Mouse (Mus musculus): ENCODE data around the gene Unc5c.

Unc5c gene

DNA sequence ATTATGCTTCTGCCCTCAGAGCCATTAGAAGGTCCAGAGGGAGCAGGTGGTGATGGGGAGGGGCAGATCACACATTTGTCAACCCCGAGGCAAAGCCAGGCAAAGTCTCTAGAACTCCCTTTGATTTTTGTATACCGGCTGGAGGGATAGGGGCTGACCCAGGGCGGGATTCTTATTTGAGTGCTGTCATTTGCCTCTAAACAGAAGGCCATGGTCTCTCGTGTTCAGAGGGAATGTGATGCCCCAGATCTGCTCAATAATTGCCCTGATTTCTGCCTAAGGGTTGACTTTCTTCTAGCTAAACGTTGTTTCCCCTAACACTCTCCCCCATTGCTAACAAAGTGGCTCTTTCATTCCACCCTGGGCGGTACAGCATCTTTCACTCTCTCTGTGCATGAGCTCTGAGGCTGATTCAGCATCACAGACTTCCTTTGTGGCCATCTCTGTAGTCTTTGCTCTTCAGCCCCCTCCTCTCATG is 136.1 kb downstream of the Unc5c start:
- DNase-seq, result no peak

DNA sequence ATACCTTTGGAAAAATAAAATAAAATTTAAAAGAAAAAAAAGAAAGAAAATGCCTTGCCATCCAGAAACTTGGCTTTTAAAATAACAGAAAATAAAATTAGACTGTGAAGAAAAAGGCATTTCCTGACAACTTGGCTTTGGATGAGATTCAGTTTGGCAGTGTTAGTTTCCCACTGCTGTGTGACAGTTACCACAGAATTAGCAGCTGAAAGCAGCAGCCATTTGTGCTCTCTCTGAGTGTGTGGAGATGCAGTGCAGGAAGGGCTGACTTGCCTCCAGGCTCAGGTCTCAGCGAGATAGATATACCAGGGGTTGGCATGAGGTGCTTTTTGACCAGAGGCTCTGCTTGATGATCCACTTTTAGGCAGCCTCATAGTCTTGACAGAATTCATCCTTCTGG is 151.7 kb downstream of the Unc5c start:
- DNase-seq, result no peak

DNA sequence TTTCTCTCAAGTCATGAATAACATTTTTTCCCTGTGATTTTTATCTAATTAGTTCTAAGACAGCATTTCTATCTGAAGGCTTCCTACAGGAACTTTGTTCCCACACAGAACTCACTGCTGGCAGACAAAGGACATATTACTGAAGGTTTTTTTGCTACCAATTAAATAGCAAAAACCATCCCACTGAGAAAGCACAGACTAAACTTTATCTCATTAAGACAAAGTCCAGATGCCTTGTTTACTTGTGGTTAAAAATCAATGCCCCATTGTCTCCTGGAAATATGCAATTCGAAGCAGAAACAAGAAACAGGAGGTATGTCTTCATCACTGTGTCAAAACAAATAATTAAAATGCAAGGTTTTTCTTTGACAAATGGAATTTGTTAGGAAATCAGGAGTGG is 153.7 kb downstream of the Unc5c start:
- no peak for DNase-seq

DNA sequence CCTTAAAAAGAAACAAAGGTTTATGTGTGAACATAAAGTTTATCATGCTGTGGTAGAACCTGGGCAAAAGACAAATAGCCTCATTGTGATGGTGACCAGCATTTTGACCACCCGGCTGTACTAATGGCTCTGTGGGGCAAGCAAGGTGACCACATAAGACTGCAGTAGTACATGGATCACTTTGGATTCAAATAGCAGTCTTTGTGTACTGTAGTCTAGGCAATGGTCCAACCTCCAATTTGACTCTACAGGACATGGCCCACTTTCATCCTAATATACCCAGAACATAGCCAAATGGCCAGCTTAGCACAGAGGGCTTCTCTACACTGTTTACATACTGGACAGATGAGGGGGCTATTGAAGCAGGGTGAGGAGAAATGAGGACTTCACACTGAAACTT is 156.5 kb downstream of the Unc5c start:
- DNase-seq, result no peak

DNA sequence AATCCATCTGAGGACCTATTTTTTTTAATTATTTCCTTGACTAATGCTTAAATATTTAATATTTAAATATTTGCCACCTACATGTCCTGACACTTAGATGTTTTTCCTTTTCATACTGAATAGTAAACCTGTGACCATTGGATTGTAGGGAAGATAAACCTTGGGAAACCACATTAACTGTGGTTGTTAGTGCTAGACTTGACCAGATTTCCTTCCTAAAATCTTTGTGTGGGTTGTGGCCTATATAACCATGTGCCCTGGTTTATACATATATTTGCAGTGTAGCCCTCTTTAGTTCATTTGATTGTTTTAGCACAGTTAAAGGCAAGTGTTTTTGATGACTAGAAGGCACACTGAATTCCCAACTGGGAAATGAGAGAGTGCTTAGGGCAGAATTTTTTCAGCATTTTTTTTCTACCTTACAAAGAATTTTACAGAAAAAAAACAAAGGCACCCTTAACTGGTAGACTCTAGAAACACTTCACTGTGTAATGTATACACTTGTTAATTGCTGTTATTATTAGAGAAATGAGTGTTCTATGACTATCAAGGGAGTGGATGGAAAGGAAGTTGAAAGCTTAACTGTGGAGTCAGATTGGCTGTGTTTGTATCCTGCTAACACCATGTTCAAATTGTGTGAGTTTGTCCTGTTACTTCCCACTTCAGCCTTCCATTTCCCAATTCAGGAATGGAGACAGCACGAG is 162.1 kb downstream of the Unc5c start:
- DNase-seq, result no peak

DNA sequence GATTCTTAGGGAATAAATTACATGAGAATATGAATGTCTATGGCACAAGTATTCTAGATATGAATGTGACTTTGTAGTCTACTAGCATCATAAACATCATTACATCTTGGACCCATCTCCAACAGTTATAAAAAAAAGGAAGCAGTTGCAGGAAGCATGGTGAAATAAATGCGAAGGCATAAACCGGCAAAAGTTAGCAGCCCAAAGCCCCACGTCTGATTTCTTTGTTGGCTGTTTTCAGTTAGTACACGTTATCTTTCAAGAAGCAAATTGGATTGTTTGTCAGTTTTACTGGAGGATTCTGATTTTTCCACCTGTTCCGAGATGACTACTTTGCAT is 162.6 kb downstream of the Unc5c start:
- DNase-seq, result no peak

DNA sequence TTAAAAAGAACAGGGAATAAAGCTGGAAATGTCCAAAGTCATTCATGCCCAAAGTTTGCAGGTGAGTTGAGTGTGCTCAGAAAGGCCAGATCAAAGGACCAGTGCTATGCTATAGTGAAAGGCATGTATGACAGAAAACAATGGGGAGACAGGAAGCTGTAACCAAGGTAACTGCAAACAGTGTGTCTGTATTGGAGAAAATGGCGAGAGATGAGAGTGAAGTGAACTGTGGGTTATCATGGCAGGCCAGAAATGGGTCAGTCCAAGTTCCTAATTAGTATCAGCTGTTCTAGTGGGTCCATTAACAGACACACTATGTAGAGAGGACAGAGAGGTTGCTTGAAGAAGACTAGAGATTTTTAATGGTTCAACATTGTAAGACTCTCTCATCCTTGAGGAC is 164.4 kb downstream of the Unc5c start:
- no peak for DNase-seq

DNA sequence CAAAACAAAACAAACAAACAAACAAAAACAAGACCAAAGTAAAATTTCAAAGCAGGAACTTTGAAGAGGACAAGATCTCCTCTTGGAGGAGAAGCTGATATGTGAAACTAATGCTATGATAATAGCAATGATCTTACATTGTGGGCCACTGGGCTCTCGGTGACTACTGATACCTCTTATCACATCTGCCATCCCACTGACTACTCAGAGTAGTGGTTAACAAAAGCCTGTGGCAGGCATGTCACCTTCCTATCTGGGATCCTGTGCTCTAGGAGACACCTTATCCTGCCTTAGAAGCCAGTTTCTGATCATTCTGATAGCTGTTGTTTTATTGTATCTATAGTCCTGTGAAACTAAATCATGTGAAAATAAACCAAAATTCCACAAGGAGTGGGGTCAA is 172.9 kb downstream of the Unc5c start:
- no peak for DNase-seq

DNA sequence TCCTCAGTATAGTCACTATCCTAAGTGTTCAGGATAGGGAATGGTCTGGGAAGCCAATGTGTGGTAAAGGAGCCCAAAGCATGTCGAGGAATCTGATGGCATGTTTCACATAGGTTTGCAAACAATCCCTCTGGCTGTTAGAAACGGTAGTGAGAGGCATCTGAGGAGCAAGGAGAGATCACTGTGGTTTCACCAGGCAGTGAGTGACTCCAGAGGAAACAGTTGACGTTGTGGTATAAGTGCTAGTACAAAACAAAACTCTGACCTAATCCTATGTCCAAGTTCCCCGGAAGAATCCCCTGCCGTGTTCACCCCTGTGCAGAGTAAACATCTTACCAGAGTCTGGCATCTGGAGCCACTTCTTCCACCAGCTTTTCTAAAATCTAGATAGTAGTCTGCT is 179.2 kb downstream of the Unc5c start:
- no peak for DNase-seq

DNA sequence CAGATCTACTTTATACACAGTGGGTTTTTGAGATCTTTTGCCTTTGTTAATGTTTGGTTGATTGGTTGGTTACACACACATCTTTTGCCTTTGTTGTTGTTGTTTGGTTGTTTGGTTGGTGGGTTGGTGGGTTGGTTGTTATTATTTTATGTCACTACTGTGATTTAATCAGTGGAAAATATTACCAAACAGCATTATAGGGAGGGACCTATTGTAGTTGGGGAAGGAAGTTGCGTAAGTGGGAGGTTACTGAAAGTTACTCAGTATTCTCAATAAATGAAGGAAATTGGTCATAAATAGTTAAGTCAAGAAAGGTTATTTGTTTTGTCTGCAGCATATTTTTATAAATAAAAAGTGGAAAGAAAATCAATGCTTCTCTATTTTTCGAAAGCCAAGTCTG is 181.6 kb downstream of the Unc5c start:
- no peak for DNase-seq

DNA sequence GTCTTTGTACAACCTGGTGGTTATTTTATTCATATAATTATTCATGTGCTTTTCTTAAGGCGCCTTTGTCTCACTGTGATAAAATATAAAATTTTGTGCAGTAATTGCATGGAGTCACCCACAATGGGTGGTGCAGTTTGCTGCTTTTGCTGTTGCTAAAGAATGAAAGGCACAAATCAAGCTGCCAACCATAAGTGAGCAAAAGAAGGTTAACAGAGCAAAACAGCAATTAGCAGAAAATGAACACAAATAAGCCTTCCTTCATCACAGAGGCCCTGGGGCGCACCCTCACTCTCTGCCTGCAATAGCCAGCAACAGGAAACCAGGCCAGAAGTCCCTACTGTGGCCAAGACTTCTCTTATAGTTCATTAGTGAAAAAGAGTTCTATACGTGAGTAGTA is 185.6 kb downstream of the Unc5c start:
- no peak for DNase-seq

DNA sequence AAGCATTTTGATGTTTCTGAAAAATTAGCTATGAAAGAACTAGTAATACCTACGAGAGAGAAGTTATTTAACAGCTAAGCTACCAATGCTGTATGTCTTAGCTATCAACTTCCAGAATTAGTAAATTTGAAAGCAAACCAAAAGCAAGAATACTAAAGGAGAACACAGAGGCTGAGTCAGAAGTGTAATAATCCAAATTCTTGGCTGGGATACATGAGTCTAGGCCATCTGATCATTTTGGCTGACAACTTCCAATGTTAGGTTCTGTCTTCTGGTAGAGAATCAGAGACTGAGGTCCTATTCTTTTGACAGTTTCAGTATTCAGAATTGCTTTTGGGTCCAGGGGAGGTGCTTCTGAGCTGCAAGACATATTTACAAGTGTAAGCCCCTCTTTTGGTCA is 188.9 kb downstream of the Unc5c start:
- no peak for DNase-seq

DNA sequence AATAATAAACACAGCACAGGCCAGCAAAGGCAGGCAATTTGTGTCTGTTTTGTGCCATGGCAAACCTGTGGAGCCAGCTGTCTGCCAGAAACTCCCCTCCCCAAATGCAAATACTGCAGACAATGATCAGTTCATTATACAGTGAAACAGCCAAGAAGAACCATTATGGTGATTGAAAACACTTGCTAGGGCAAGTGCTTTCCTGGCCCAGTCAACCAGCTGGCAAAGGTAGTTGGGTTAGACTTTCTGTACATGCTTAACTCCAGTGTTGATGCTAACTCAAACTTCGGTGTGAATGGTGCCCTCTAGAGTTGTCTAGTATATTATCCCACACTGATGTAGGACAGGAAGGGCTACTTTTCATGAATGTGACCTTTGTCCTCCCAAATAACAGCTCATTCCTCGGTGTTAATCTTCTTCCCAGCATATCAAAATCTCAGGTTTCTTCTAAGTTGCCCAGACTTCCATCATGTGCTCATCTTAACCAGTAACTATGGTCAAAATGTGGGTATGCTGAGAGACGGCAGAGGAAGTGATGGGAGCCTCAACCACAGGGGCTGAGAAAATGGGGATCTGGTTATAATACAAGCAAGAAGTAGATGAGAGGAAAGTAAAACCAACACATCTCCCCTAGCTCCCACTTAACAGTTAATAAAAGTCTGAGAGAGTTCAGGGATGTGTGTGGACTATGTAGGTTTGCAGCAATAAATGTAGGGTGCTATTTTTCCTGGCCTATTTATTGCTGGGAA is 194.2 kb downstream of the Unc5c start:
- DNase-seq, result no peak

DNA sequence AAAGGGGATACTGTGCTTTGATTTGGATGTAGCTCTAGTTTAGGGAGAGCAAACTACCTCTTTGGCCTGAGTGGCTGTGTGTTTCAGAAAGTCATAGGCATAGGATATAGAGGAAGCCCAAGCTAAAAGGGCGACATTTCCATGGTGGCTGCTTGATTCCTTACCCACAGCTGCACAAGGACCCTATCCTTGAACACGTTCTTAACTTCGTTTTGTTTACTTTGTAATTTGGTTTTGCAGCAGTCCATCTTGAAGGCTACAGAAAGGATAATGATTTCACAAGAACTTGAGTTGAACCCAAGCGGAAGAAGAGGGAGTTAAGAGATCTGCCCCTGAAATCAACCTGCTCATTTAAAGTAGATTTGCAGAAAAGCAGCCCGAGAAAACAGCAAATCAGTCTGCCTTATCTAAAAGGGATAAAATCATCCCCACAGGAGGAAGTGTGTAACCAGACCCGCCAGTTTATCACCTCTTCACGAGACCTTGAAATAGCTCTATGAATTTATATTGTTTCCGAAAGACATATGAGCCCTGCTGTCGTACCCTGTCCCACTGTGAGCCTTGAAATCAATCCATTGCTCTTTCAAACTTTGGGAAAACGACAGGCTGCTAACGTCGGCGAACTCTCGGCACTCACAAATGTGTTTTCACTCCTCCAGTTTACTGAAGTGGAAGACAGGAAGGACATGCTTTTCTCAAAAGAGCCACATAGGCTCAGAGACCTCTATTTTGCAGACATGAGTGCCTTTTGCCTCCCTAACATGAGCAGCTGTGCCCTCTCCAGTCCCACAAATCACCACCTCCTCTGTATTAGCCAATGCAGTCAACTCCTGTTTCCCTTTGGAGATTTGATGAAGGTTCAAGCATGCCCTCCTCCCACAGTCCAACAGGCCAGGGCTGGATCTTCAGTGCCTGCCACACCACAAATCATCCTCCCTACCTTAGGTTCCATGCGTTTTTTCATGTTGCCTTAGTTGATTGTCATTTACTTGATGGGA is 195.3 kb downstream of the Unc5c start:
- DNase-seq, result no peak

DNA sequence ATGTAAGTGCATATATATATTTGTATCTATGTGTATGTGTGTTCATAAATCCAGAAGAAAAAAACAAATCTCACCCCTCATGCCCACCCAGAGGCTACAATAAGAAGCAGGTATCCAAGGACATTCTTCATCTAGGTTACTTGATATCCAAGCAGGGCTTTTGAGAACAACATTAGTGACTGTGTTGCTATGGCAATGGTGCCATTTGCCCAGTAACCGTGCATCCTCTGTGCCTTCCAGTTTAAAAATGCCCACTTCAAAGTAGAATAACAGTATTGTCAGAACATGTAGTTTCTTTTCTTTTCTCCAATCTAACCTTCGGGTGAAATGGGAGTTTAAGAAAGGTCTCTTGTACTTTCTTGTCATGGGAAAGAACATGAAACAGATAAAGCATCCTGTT is 224.1 kb downstream of the Unc5c start:
- no peak for DNase-seq

DNA sequence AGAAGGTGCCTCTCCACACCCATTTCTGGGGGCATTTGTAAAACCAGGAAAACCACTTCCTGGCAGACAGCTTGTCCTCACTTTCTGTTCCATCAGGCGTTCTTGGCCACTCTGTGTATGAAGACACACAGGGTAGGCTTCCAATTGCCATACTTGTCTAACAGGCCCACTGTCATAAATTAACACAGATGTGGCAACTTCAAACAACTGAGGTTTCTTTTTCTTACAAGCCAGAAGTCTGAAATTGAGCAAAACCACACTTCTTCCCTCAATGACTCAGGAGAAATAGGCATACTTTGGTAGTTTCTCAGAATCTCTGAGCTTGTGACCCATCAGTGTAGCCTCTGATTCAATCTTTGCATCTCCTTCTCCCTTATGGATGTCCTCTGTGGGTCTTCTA is 225.7 kb downstream of the Unc5c start:
- no peak for DNase-seq

DNA sequence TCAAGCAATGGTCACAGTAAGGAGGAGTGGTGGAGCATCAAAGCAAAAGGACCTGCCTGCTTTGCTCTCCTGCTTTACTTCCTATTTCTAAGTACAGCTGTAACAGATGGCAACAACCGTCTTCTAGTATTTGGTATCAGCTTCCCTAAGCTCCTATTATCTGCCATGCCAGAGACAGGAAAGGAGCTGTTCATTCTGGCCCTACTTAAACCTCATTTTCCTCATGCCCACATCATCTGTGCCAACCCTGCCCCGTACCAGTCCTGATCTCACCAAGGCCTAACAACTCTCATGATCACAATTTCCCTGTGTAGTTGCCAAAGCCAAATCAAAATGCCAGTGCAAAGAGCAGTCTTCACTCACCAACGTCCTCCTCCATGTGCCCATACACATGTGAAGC is 226.4 kb downstream of the Unc5c start:
- DNase-seq, result no peak

DNA sequence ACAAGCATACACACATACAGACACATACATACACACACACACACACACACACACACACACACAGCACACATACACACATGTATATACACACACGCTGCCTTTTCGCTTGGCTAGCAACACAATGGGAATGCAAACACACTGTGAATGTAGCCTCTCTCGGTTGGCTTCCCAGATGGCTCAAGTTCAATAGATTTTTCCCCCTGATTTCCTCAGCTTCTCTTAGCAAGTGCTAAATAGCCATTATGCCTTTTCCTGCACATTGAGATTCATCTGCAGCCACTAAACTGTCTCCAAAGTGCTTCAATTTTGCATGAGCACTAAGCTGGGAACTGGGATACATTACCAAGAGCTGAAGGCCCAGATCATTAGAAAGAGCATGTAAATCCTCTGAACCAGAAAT is 226.8 kb downstream of the Unc5c start:
- no peak for DNase-seq

DNA sequence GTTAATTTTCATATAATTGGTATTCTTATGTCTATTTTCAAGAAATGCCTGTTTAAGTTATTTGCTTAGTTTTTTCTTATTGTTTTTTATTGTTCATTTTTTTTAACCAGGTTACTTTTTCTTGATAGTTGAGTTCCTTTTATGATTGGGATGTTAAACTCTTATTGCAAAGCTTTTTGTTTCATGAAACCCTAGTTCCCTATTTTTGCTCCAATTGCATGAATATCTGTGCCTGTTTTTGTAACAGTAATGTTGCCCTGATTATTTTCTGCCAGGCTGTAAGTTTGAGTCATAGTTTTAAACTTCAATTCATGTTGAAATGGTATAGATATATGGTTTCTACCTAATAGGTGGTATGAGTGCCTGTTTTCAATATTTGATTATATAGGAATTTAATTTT is 234.2 kb downstream of the Unc5c start:
- no peak for DNase-seq

DNA sequence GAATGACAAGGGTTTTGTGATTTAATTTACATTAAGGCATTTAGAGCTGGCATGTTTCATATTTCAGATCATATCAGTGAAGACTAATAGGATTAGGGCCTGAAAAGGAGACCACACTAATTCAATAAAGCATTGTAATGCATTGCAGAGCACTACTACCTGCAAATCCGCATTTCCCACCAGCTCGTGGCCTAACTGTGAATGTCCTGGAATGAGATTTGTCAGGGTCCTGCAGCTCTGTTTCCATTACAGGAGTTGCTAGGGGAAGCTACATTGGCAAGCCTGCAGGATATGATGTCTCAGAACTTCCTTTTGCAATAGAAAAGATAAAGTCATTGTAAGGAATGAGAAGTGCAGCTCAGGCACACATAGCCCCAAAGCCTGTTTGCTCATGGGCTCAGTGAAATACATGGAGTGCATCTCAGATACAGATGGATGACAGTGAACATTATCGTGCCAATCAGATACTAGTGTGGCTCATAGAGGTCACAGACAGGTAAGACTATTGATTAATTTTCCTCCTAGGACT is 236.4 kb downstream of the Unc5c start:
- no peak for DNase-seq

DNA sequence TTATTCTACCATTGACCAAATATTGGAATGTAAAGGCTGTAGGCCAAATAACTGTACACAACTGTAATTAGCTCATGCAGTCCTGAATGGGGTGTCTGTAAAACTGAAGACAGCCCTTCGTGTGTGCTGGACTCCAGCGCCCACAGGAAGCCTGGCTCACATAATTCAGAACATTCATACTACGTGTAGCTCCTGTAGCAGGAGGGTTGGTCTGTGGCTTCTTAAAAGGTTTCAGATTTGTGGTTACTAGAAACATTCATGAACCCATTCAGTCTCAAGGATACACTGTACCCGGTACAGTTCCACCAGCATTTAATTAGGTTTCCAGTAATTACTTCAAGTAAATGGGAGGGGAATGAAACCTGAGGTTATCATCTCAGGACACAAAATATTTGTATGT is 246.6 kb downstream of the Unc5c start:
- no peak for DNase-seq

DNA sequence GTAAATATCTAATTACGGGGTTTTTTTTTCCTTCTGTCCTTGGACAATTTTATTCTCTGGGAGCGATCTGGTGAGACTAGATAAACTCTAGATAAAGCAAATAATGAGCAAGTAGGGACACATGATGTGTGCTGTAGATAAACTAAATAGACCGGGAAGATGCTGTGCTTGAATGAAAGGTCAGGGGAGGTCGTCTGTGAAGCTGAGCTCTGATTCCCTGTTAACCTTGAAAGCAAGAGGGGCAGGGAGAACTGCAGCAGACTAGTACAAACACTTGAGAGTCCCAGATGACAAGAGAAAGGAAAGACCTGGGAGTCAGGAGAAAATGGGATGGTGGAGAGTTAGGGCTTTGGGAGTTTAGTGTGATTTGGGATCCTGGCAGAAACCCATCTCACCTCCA is 251.4 kb downstream of the Unc5c start:
- DNase-seq, result no peak

DNA sequence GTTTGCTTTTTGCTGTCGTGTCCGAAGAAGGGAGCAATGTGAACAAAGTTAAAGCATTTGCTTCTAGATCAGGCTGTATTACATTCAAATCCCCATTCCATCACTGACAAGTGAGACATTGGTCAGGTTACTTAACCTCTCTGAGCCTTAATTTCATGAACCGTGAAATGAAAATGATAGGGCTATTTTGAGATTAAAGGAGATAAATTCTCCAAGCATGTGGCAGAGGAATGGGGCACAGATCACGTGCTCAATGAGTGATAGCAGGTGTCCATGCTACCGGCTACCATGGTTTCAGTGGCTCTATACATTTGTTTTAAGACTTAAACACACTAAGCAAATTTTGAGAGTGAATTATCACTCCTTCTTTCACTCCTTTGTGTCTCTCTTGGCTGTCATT is 254.0 kb downstream of the Unc5c start:
- no peak for DNase-seq

All from kidney, postnatal 14 days (tissue).